Mouse (Mus musculus): ENCODE results near the gene Eif3d. TPM values are rescaled to one million over a fixed set of nuclear protein-coding genes. Genes with fewer than 3 reads are reported as not detected.
"Not testable (repeated sequence)": the region's sequence is repeated elsewhere in the genome, so short reads cannot be mapped to it uniquely, and the experiment has no call there.

Gene Eif3d
- polyA plus RNA-seq (2014; fragmentation: Nextera tagmentation; extraction: Ambion mirVana): 167 and 199 TPM in 2 replicates

DNA sequence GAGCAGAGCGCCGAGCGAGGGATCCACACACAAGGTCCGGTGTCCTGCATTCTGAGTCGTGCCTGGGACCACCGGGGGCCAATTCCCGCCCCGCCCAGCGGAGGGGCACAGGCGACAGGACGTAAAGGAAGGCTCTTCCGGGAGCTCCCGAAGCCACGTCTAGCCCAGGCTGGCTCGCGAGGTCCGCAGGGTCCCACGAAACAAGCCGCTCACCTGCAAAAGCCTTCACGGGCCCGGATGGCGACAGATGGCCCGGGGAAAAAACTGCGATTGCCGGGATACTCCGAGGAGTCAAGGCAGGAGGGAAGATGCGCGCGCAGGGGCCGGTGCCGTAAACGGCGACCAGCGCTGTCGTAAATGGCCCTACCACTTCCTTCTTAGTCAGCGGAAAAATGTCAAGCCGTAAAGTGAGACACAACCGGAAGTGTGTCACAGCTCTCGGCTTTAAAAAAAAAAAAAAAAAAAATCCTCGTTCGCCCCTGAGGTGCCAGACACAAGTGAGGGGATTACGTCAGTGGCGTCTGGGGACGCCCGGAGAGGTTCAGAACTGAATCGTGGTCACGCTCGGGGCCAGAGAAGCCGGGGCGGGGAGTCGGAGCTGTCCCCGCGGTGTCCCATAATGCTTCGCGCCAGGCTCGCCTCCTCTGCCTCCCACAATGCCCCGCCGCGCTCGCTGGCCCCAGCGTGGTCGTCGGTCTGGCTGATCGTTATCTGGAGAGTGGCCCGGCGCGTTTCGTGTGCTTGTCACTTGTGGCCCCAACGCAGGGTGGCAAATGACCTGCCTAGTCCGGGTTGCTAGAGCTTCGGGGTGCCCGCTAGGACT lies at the start of gene Eif3d:
Gene Eif3d (minus strand): TSS at position 344 of the 823 bp plus-strand sequence.
- ATAC-seq: peak; percentile 90
- Histone ChIP-seq H3K9ac (ENCODE audit: low read length) (peak within 1 kb of the TSS; percentile 97), H3K4me1 (ENCODE audit: control insufficient read depth, insufficient read depth, low read length) (peaks cover 14% of the 10 kb centered on the region), H3K4me2 (ENCODE audit: low read length) (peak within 1 kb of the TSS; percentile 98), H3K4me3 (ENCODE audit: low read depth, low read length) (peak within 1 kb of the TSS; percentile 89), H3K9me3 (replicated peaks; ENCODE audit: control insufficient read depth, low read length) (no peaks in the 10 kb centered on the region), H3K27me3 (replicated peaks; ENCODE audit: control insufficient read depth, insufficient read depth, low read length) (no peaks in the 10 kb centered on the region), H3K36me3 (ENCODE audit: control insufficient read depth, insufficient read depth, low read length) (peaks cover 28% of the 10 kb centered on the region), H3K27ac (ENCODE audit: low read depth, low read length) (peak within 1 kb of the TSS; percentile 99)
- DNase-seq (ENCODE audit: low spot score): peak; percentile 98
- WGBS: under 1% methylated on average over 72 of the region's 72 CpGs

DNA sequence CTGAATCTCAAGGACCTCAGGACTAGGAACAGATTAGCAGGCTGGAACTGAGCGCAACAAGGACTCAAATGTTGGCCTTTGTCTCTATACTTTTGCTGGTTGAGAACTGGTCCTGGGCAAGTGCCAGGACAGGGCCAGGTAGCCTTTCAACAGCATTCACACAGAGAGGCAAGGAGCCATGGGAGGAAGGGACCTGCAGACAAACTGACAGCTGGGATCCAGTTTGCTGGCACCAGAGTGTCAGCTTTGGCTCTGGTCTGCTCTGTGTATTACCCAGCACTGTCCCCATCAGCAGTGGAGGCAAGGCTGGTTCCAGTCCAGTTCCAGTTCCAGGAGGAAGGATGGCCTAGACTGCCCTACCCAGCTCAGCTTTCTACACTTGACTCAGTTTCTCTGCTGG lies 43.4 kb upstream of the Eif3d start:
- DNase-seq (ENCODE audit: low spot score) (no peak), ATAC-seq (no peak)
- no peak overlapping the region for H3K4me3 ChIP-seq (ENCODE audit: low read depth, low read length)
- no peaks in the 10 kb centered on the region for H3K36me3 ChIP-seq (ENCODE audit: control insufficient read depth, insufficient read depth, low read length)
- no peaks in the 10 kb centered on the region for H3K27me3 ChIP-seq (replicated peaks; ENCODE audit: control insufficient read depth, insufficient read depth, low read length)
- H3K4me1 ChIP-seq (ENCODE audit: control insufficient read depth, insufficient read depth, low read length): no peaks in the 10 kb centered on the region
- 88% methylated on average over 1 of the region's 1 CpGs for whole genome bisulfite sequencing
- no peak overlapping the region for H3K4me2 ChIP-seq (ENCODE audit: low read length)
- no peaks in the 10 kb centered on the region for H3K9me3 ChIP-seq (replicated peaks; ENCODE audit: control insufficient read depth, low read length)
- H3K27ac ChIP-seq (ENCODE audit: low read depth, low read length): no peak overlapping the region
- no peak overlapping the region for H3K9ac ChIP-seq (ENCODE audit: low read length)

DNA sequence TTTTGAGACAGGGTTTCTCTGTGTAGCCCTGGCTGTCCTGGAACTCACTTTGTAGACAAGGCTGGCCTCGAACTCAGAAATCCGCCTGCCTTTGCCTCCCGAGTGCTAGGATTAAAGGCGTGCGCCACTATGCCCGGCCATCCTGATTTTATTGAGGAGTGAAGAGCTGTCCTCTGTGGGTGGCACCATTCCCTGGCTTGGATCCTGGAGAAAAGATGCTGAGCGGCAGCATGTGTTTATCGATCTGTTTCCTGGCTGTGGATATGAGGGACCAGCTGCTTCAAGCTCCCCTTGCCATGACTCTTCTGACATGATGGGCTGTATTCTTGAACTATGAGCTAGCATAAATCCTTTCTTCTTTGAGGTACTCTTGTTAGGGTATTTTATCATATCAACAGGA lies 37.6 kb upstream of the Eif3d start:
- not testable (repeated sequence) for H3K27me3 ChIP-seq (replicated peaks; ENCODE audit: control insufficient read depth, insufficient read depth, low read length); H3K4me2 ChIP-seq (ENCODE audit: low read length); H3K36me3 ChIP-seq (ENCODE audit: control insufficient read depth, insufficient read depth, low read length); H3K9ac ChIP-seq (ENCODE audit: low read length); ATAC-seq; H3K9me3 ChIP-seq (replicated peaks; ENCODE audit: control insufficient read depth, low read length); H3K27ac ChIP-seq (ENCODE audit: low read depth, low read length); DNase-seq (ENCODE audit: low spot score); H3K4me3 ChIP-seq (ENCODE audit: low read depth, low read length); H3K4me1 ChIP-seq (ENCODE audit: control insufficient read depth, insufficient read depth, low read length)
- 94% methylated on average over 8 of the region's 8 CpGs for WGBS

DNA sequence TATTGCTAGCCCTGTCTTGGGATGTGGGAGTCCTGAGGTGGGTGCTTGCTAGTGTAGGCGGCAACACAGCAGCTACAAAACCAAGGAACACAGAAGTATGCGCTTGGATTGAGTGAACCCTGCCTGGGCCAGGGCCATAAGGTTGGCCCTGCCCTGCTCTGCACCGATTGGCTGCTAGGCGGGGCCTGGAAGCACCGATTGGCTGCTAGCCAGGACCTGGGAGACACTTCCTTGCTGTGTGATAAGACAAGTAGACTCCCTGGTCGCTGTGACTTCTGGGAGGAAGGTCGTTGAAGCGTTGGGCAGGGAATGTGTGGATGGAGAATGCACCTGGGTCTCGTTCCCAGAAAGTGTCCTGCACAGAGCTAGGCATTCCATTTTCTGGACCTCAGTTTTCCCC lies 33.3 kb upstream of the Eif3d start:
- ATAC-seq: no peak
- Histone ChIP-seq H3K4me3 (ENCODE audit: low read depth, low read length) (no peak overlapping the region), H3K9ac (ENCODE audit: low read length) (no peak overlapping the region), H3K27ac (ENCODE audit: low read depth, low read length) (no peak overlapping the region), H3K4me2 (ENCODE audit: low read length) (no peak overlapping the region), H3K36me3 (ENCODE audit: control insufficient read depth, insufficient read depth, low read length) (no peaks in the 10 kb centered on the region), H3K4me1 (ENCODE audit: control insufficient read depth, insufficient read depth, low read length) (no peaks in the 10 kb centered on the region), H3K9me3 (replicated peaks; ENCODE audit: control insufficient read depth, low read length) (no peaks in the 10 kb centered on the region), H3K27me3 (replicated peaks; ENCODE audit: control insufficient read depth, insufficient read depth, low read length) (no peaks in the 10 kb centered on the region)
- peak; percentile 54 for DNase-seq (ENCODE audit: low spot score)
- WGBS: 58% methylated on average over 9 of the region's 9 CpGs

DNA sequence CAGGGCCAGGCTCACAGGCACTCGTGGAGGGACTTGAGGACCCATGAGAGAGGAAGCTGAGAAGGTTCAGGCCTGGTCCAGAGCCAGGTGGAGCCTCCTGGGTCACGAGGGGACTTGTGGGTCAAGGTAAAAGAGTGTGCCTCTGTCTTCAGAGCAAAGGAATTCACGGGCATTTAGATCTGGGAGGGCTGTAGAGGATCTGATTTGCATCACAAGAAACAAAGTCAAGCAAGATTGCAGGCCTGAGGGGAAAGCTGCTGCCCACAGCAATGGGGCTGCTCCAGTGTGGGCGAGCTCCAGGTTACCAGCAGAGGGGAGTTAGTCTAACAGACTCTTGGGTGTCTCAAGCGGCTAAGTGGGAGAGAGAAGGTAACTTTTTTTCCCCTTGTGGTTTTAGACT lies 30.8 kb upstream of the Eif3d start:
- no peak overlapping the region for H3K27ac ChIP-seq (ENCODE audit: low read depth, low read length)
- DNase-seq (ENCODE audit: low spot score): no peak
- H3K9me3 ChIP-seq (replicated peaks; ENCODE audit: control insufficient read depth, low read length): no peaks in the 10 kb centered on the region
- H3K4me2 ChIP-seq (ENCODE audit: low read length): no peak overlapping the region
- no peaks in the 10 kb centered on the region for H3K4me1 ChIP-seq (ENCODE audit: control insufficient read depth, insufficient read depth, low read length)
- H3K27me3 ChIP-seq (replicated peaks; ENCODE audit: control insufficient read depth, insufficient read depth, low read length): no peaks in the 10 kb centered on the region
- ATAC-seq: no peak
- H3K4me3 ChIP-seq (ENCODE audit: low read depth, low read length): no peak overlapping the region
- H3K9ac ChIP-seq (ENCODE audit: low read length): no peak overlapping the region
- no peaks in the 10 kb centered on the region for H3K36me3 ChIP-seq (ENCODE audit: control insufficient read depth, insufficient read depth, low read length)
- WGBS: 11% methylated on average over 5 of the region's 5 CpGs

DNA sequence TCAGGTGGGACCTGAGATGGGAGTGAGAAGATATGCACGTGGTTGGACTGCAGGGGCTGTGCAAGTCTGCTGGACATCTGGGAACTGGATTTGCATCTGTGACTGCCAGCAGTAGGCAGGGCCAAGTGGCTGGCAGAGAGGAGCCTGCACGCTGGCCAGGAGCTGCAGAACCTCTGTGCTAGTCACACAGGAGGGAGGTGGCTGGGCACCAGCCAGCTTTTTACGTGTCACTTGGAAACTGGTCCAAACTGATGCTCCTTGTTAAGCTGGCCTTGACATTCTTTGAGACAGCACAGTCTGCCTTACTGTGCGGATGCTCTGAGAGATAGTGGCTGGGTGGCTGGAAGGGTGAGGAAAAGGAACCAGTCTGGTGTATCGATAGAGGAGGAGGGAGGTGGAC lies 17.9 kb upstream of the Eif3d start:
- no peaks in the 10 kb centered on the region for H3K27me3 ChIP-seq (replicated peaks; ENCODE audit: control insufficient read depth, insufficient read depth, low read length)
- H3K4me3 ChIP-seq (ENCODE audit: low read depth, low read length): no peak overlapping the region
- H3K27ac ChIP-seq (ENCODE audit: low read depth, low read length): no peak overlapping the region
- no peak overlapping the region for H3K4me2 ChIP-seq (ENCODE audit: low read length)
- H3K4me1 ChIP-seq (ENCODE audit: control insufficient read depth, insufficient read depth, low read length): no peaks in the 10 kb centered on the region
- WGBS: 69% methylated on average over 5 of the region's 5 CpGs
- ATAC-seq (no peak), DNase-seq (ENCODE audit: low spot score) (no peak)
- no peak overlapping the region for H3K9ac ChIP-seq (ENCODE audit: low read length)
- H3K36me3 ChIP-seq (ENCODE audit: control insufficient read depth, insufficient read depth, low read length): no peaks in the 10 kb centered on the region
- H3K9me3 ChIP-seq (replicated peaks; ENCODE audit: control insufficient read depth, low read length): no peaks in the 10 kb centered on the region

DNA sequence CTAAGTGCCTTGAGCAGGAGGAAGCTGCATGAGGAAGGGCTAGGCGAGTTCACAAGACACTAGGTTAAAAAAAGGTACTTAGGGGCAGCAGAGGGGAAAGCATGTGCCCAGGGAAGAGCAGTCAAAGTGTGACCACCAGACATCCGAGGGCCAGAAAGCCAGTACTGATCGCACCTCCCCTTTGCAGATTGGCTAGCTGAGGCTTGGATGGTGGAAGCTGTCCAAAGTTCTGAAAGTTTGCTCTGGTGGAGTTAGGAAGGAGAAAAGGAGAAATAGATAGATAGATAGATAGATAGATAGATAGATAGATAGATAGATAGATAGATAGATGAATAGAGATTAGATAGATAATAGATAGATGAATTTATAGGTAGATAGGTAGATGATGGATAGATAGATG lies 12.8 kb upstream of the Eif3d start:
- H3K36me3 ChIP-seq (ENCODE audit: control insufficient read depth, insufficient read depth, low read length): no peaks in the 10 kb centered on the region
- no peak overlapping the region for H3K27ac ChIP-seq (ENCODE audit: low read depth, low read length)
- no peak for ATAC-seq
- H3K4me3 ChIP-seq (ENCODE audit: low read depth, low read length): no peak overlapping the region
- no peaks in the 10 kb centered on the region for H3K27me3 ChIP-seq (replicated peaks; ENCODE audit: control insufficient read depth, insufficient read depth, low read length)
- no peak overlapping the region for H3K4me2 ChIP-seq (ENCODE audit: low read length)
- 39% methylated on average over 3 of the region's 3 CpGs for WGBS
- DNase-seq (ENCODE audit: low spot score): no peak
- H3K4me1 ChIP-seq (ENCODE audit: control insufficient read depth, insufficient read depth, low read length): no peaks in the 10 kb centered on the region
- H3K9me3 ChIP-seq (replicated peaks; ENCODE audit: control insufficient read depth, low read length): no peaks in the 10 kb centered on the region
- H3K9ac ChIP-seq (ENCODE audit: low read length): no peak overlapping the region

DNA sequence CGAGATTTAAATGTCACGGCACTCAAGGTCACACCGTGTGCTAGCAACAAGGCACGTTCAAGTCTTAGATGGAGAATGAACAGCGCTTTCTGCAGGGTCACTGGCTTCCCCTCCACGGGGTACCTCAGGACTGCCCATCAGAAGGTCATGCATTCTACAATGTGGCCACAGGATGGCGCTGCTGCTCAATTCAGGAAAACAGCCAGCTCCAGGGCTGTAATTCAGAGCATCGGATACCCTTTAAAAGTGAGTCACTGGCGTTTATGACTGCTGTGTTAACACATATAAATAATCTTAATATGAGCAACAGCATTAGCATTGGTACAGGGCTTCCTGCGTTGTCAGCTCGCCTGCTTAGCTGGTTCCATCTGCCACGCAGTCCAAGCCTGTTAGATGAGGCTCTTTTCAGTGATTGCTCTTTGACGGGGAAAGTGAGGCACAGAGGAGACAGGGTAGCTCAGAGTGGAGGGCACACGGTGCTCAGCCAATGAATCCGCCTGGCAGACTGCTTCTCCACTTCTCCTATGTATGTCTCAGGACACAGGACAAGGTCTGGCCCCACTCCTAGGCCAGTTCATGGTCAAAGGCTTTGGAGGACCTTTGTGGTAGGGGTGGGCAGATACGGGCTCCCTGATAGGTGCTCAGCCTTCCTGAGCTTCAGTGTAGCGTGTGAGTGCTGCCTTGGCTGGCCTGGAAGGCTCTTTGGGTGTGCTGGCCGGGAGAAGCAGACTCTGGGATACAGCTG lies 11.8 kb upstream of the Eif3d start:
- Histone ChIP-seq H3K4me1 (ENCODE audit: control insufficient read depth, insufficient read depth, low read length) (no peaks in the 10 kb centered on the region), H3K27ac (ENCODE audit: low read depth, low read length) (no peak overlapping the region), H3K4me3 (ENCODE audit: low read depth, low read length) (no peak overlapping the region), H3K9me3 (replicated peaks; ENCODE audit: control insufficient read depth, low read length) (no peaks in the 10 kb centered on the region), H3K27me3 (replicated peaks; ENCODE audit: control insufficient read depth, insufficient read depth, low read length) (no peaks in the 10 kb centered on the region), H3K9ac (ENCODE audit: low read length) (0 out of 2 replicates have a peak overlapping the region, but pooled peaks have one; percentile 17), H3K4me2 (ENCODE audit: low read length) (no peak overlapping the region), H3K36me3 (ENCODE audit: control insufficient read depth, insufficient read depth, low read length) (no peaks in the 10 kb centered on the region)
- DNase-seq (ENCODE audit: low spot score) (peak; percentile 75), ATAC-seq (peak; percentile 62)
- 27% methylated on average over 18 of the region's 18 CpGs for WGBS

DNA sequence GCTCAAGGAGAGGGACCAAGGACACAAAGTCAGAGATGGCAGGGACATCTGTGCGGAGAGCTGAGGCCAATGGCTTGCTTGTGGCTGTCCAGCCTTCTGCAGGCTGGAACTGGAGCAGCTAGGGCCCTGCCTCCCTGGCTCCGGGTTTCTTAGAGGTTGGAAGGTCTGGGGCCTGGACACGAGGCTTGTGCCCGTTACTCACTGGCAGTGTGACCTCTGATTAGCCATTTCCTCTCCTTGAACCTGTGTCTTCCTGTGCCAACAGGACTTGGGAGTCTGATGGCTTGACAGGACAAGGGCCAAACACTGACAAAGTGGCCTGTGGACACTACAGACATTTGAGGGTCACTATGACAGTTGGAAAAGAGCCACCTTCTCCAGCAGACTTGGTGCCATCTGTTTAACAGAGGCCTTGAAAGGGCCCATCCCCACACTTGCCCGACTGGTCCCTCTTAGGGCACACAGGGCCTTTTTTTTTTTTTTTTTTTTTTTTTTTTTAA lies 10.6 kb upstream of the Eif3d start:
- no peak for ATAC-seq
- WGBS: 72% methylated on average over 5 of the region's 5 CpGs

More for the DNA sequence above, 10.6 kb upstream of the Eif3d start:
- Histone ChIP-seq H3K27ac (ENCODE audit: low read depth, low read length) (no peak overlapping the region), H3K36me3 (ENCODE audit: control insufficient read depth, insufficient read depth, low read length) (no peaks in the 10 kb centered on the region), H3K9ac (ENCODE audit: low read length) (no peak overlapping the region), H3K4me1 (ENCODE audit: control insufficient read depth, insufficient read depth, low read length) (no peaks in the 10 kb centered on the region), H3K27me3 (replicated peaks; ENCODE audit: control insufficient read depth, insufficient read depth, low read length) (no peaks in the 10 kb centered on the region), H3K4me2 (ENCODE audit: low read length) (no peak overlapping the region), H3K9me3 (replicated peaks; ENCODE audit: control insufficient read depth, low read length) (no peaks in the 10 kb centered on the region), H3K4me3 (ENCODE audit: low read depth, low read length) (no peak overlapping the region)
- no peak for DNase-seq (ENCODE audit: low spot score)
